Mouse (Mus musculus): ENCODE data around the gene Fbxw27. TPM values are rescaled to one million over a fixed set of nuclear protein-coding genes. Genes with fewer than 3 reads are reported as not detected.

The Fbxw27 gene
- polyA plus RNA-seq (2012; rRNA removed), result 0.14 TPM in 1 of 2 replicates, not detected in the other

GRCm38 (mm10) chr9:109790570-109790969 lies at the start of gene Fbxw27:
Gene Fbxw27 (minus strand): TSS chr9:109790670.

GRCm38 (mm10) chr9:109832391-109833087 lies 42.1 kb upstream of the Fbxw27 start, which contains the start of gene Nme6:
Gene Nme6 (plus strand): TSS chr9:109832749.

DNA sequence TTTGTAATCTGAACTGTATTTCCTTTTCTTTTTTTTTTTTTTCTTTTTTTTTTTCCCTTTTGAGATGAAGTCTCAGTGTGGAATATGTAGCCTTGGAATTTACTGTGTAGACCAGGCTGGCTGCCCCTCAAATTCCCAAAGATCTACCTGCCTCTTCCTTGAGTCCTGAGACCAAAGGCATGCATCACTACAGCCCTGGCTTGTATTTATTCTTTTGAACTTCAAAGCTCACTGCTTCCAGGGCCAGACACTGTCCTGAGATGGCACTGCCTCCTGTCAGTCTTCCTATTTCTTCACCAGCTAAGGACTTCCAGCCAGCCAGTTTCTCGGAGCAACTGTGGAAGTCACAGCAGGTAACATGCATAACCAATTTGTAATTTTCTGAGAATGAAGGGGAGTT lies 21.5 kb upstream of the Fbxw27 start, which contains the start of gene Spink8:
TSS of gene Spink8 (plus strand) at position 301 of the 400 bp plus-strand sequence.

DNA sequence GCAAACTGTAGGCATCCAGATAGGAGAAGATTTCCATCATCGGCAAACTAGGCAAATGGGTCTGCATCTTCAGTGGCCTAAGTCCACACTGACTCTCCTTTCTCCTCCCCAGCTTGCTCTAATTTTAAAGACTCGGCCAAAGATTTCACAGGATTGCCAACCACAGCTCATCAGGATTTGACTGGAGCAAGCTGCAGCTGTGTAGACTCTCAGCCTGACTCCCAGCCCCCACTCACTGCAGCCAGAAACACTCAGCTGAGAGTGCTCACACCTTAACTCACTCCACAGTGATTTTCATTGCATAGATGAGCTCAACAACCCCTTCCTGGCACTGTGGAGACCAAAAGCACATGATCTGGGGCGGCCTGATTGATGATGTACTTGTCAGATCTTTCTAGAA lies 44.5 kb downstream of the Fbxw27 start, which contains the start of gene Fbxw26:
TSS of gene Fbxw26 (minus strand) at position 101 of the 400 bp plus-strand sequence.

Other genes starting within 250 kb of the Fbxw27 start
- gene Fbxw15, start 222.4 kb downstream of the Fbxw27 start, polyA plus RNA-seq (2012; rRNA removed), result 0.27 and 0.28 TPM in 2 replicates
- 0.09 and 0.10 TPM in 2 replicates for gene Fbxw24, start 164.6 kb downstream of the Fbxw27 start, polyA plus RNA-seq (2012; rRNA removed)
- 0.04 and 0.05 TPM in 2 replicates for gene Fbxw25, start 126.0 kb downstream of the Fbxw27 start, polyA plus RNA-seq (2012; rRNA removed)
- gene Fbxw18, start 88.0 kb downstream of the Fbxw27 start, polyA plus RNA-seq (2012; rRNA removed), result 0.06 and 0.17 TPM in 2 replicates
- not detected in 2 replicates for gene Fbxw26, start 44.6 kb downstream of the Fbxw27 start, polyA plus RNA-seq (2012; rRNA removed)
- gene Spink8, start 21.6 kb upstream of the Fbxw27 start, polyA plus RNA-seq (2012; rRNA removed), result 0.16 TPM in 1 of 2 replicates, not detected in the other
- gene Nme6, start 42.1 kb upstream of the Fbxw27 start, polyA plus RNA-seq (2012; rRNA removed), result 50.6 and 52.3 TPM in 2 replicates
- gene Camp, start 58.9 kb upstream of the Fbxw27 start, polyA plus RNA-seq (2012; rRNA removed), result 0.54 and 0.88 TPM in 2 replicates
- 18.4 and 18.6 TPM in 2 replicates for gene Cdc25a, start 84.9 kb upstream of the Fbxw27 start, polyA plus RNA-seq (2012; rRNA removed)
- gene Map4, start 140.8 kb upstream of the Fbxw27 start, polyA plus RNA-seq (2012; rRNA removed), result 176 and 198 TPM in 2 replicates